Mouse (Mus musculus) duodenum, adult 2 months (tissue): Measurements from ENCODE around the gene Lmf2. TPM values are rescaled to one million over a fixed set of nuclear protein-coding genes. Genes with fewer than 3 reads are reported as not detected.

Experiments
- polyA plus RNA-seq: library from polyadenylated mRNA; depleted of rRNA; stranded (reverse); fragments of >200 nt; gene quantifications from 2 replicates; pipeline ENCODE4 v1.2.3, GENCODE M21; 2012; ENCODE audit warnings: low replicate concordance; rRNA removed

The Lmf2 gene
- polyA plus RNA-seq = 30.4 and 32.4 TPM in 2 replicates

GRCm38 (mm10) chr15:89355241-89356187, at the start of gene Lmf2, which contains the start of gene Ncaph2:
TSS of gene Lmf2 (minus strand) at chr15:89355659.
TSS of gene Ncaph2 (plus strand) at chr15:89355719.

GRCm38 (mm10) chr15:89384617-89385016, 29.2 kb upstream of the Lmf2 start, which contains the start of gene Klhdc7b:
TSS of gene Klhdc7b (plus strand) at chr15:89384917.

GRCm38 (mm10) chr15:89378831-89379401, 23.5 kb upstream of the Lmf2 start, which contains the start of gene Odf3b:
TSS of gene Odf3b (minus strand) at chr15:89379282.

DNA sequence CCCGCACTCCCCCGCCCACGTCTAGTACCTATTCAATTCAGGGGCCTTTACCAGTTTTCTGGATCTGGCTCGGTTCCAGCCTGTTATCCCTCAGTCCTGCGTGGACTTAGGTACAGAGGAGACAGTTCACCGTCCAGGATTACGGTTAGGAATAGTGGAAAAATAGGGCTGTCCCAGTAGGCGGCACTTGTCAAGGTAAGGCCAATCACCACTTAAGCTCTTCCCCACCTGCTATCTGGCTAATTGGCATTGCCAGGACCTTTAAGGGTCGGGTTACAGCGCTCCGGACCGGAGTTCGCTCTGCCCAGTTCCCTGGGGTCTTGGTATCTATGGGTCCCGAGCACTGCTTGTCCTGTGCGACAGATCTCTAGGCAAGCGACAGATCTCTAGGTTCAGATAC, 21.5 kb upstream of the Lmf2 start, which contains the start of gene Tymp:
Gene Tymp (minus strand): TSS at position 83 of the 400 bp plus-strand sequence.

DNA sequence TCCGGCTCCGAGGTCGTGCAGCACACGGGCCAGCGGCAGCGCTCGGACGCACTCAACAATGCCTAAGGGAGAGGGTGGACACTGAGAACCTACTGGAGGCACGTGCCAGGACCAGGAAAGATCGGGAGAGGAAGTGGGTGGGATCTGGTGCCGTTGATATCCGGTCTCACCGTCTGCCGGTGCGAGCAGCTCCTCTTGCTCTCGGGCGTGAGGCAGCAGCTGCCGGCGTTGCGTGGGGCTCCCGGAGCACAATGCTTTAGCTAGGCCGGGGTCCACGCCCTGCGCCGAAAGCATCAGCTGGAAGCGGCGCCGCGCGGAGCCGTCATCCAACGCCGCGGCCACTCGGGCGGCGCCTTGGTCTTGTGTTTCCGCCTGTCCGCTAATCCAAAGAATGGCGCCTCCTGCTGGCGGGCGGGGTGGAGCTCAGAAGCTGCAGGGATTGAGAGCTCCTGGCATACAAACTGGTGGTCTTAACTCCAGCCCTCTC, 18.3 kb upstream of the Lmf2 start, which contains the start of gene Sco2:
Gene Sco2 (minus strand): TSS at position 85 of the 487 bp plus-strand sequence.

GRCm38 (mm10) chr15:89334271-89334670, 21.2 kb downstream of the Lmf2 start, which contains the start of gene Miox:
TSS of gene Miox (plus strand) at chr15:89334398.

DNA sequence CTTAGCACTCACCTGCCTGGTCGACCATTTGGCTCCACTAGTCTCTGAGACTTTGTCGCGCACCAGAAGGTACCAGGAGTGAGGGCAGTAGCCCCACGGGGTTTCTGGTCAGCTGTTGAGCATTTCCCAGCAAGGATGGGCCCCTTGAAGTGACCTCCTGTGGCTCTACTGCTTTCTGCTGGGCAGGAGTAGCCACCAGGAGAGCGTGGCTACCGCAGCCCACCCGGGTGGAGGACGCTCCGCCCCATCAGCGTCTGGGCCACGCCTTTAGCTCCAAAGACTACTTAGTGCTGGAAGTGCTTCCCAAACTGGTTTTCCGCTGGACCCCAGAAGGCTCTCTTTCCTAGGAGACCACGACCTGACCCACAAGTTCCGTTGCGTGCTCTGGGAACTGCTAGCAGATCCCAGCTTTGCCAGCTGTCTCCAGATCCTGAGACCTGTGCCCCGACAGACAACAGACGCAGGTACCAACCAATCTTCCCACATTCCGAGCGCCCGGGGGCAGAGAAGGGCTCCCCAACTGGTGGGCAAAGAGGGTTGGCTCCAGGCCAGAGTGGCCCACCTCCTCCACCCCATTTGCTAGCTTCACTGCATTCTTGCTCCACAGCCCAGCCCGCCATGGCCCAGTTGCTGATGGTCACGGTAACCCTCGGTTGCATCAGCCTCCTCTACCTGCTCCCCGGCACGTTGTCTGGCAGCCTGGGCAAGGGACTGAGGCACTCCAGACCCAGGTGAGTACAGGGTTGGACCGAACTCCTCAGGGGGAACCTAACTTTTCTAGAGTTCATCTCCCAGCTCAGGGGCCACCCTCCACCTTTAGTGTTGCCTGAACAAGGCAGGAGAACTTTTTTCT, 32.6 kb downstream of the Lmf2 start, which contains the start of gene Adm2:
Gene Adm2 (plus strand): TSS at position 51 of the 853 bp plus-strand sequence.

DNA sequence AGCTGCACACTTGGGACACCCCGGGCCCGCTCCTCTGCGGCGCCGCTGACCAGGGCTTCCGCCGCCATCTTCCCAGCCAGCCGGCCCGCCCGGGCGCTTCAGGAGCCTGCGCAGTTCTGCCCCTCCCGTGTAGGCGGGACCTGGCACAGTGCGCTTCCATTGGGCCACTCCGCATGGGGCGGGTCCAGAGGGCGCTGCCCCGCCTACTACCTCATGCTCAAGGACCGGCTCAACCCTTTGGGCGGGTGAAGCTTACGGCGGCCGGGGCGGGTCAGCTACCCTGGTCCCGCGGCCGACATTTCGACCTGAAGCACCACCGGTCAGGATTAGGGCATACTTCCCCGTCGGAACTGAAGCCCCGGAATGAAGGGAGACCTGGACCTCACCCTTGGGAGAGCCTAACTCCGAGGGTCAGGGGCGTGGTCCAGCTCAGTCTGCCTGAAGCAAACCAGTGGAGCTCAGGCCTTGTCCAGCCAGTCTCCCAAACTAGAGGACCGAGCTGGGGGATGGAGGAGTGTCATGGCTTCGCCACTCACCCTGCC, 40.2 kb downstream of the Lmf2 start, which contains the start of gene Sbf1:
Gene Sbf1 (minus strand): TSS at position 122 of the 542 bp plus-strand sequence.

Other genes with a start within 250 kb of the Lmf2 start
- 20.9 and 30.5 TPM in 2 replicates for gene Tubgcp6, start 232.5 kb downstream of the Lmf2 start, polyA plus RNA-seq
- gene Hdac10, start 227.0 kb downstream of the Lmf2 start, polyA plus RNA-seq = 19.2 and 21.0 TPM in 2 replicates
- gene Mapk12, start 215.0 kb downstream of the Lmf2 start, polyA plus RNA-seq = 2.6 and 2.9 TPM in 2 replicates
- 1.2 and 1.8 TPM in 2 replicates for gene Mapk11, start 206.0 kb downstream of the Lmf2 start, polyA plus RNA-seq
- gene Plxnb2, start 174.9 kb downstream of the Lmf2 start, polyA plus RNA-seq = 257 and 402 TPM in 2 replicates
- 12.6 and 17.4 TPM in 2 replicates for gene Dennd6b, start 159.2 kb downstream of the Lmf2 start, polyA plus RNA-seq
- 252 and 373 TPM in 2 replicates for gene Ppp6r2, start 144.1 kb downstream of the Lmf2 start, polyA plus RNA-seq
- gene Sbf1, start 40.3 kb downstream of the Lmf2 start, polyA plus RNA-seq = 150 and 156 TPM in 2 replicates
- gene Adm2, start 32.9 kb downstream of the Lmf2 start, polyA plus RNA-seq = 0.59 and 3.3 TPM in 2 replicates
- 0.21 TPM in 1 of 2 replicates, not detected in the other for gene Miox, start 21.3 kb downstream of the Lmf2 start, polyA plus RNA-seq
- 97.4 and 142 TPM in 2 replicates for gene Ncaph2, start 60 bp upstream of the Lmf2 start, polyA plus RNA-seq
- gene Sco2, start 18.2 kb upstream of the Lmf2 start, polyA plus RNA-seq = 308 and 600 TPM in 2 replicates
- gene Tymp, start 21.4 kb upstream of the Lmf2 start, polyA plus RNA-seq = 99.3 and 259 TPM in 2 replicates
- 108 and 177 TPM in 2 replicates for gene Odf3b, start 23.6 kb upstream of the Lmf2 start, polyA plus RNA-seq
- gene Klhdc7b, start 29.3 kb upstream of the Lmf2 start, polyA plus RNA-seq = 2.8 and 3.0 TPM in 2 replicates
- gene Syce3, start 54.8 kb upstream of the Lmf2 start, polyA plus RNA-seq = 0.78 and 1.7 TPM in 2 replicates
- gene Cpt1b, start 70.2 kb upstream of the Lmf2 start, polyA plus RNA-seq = 2.7 and 2.8 TPM in 2 replicates
- 0.21 and 0.41 TPM in 2 replicates for gene C730034F03Rik, start 73.9 kb upstream of the Lmf2 start, polyA plus RNA-seq
- gene Gm44502, start 74.0 kb upstream of the Lmf2 start, polyA plus RNA-seq = 5.1 and 5.5 TPM in 2 replicates
- 104 and 155 TPM in 2 replicates for gene Chkb, start 74.2 kb upstream of the Lmf2 start, polyA plus RNA-seq
- 0.81 and 1.0 TPM in 2 replicates for gene Mapk8ip2, start 98.3 kb upstream of the Lmf2 start, polyA plus RNA-seq
- gene Arsa, start 121.8 kb upstream of the Lmf2 start, polyA plus RNA-seq = 35.8 and 42.8 TPM in 2 replicates
- 7.7 and 8.7 TPM in 2 replicates for gene Shank3, start 144.0 kb upstream of the Lmf2 start, polyA plus RNA-seq
- 0.13 and 0.34 TPM in 2 replicates for gene Acr, start 212.7 kb upstream of the Lmf2 start, polyA plus RNA-seq
- 1.0 and 3.9 TPM in 2 replicates for gene Rabl2, start 236.3 kb upstream of the Lmf2 start, polyA plus RNA-seq